Mouse (Mus musculus) cerebral cortex, adult 2 months (tissue): ENCODE data around the gene 4930486L24Rik.

Experiments
- WGBS: fragments of 180-500 bp; shearing (Covaris S2); methylation state at CpG from one replicate; pipeline ENCODE4 v1.1.7; 2018; 5-methylcytosine and 5-hydroxymethylcytosine counted together

Gene 4930486L24Rik

GRCm38 (mm10) chr13:60864281-60864680 lies at the start of gene 4930486L24Rik:
TSS of gene 4930486L24Rik (minus strand) at chr13:60864475.
- 62% methylated on average over 1 of the region's 1 CpGs for WGBS

- 79% methylated on average over 2 of the region's 2 CpGs for WGBS
These were observed 40.5 kb upstream of the 4930486L24Rik start, which contains the start of gene Tpbpb for GRCm38 (mm10) chr13:60904780-60905179. TSS of gene Tpbpb (minus strand) at chr13:60904880.

GRCm38 (mm10) chr13:60897328-60897727 lies 33.1 kb upstream of the 4930486L24Rik start, which contains the start of gene Ctla2b:
TSS of gene Ctla2b (minus strand) at chr13:60897447.
- WGBS, result 85% methylated on average over 3 of the region's 3 CpGs

DNA sequence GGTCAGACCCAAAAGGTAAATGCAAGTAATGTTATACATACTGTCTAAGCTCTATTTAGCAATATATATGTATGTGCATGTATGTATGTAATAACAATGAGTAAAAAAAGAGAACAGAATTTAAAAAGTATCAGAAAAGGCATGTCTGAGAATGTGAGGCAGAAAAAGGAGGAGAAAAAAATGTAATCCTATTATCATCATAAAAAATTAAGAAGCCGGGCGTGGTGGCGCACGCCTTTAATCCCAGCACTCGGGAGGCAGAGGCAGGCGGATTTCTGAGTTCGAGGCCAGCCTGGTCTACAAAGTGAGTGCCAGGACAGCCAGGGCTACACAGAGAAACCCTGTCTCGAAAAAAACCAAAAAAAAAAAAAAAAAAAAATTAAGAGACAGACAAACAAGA lies 32.5 kb upstream of the 4930486L24Rik start, which contains the start of gene Gm49392:
Gm49392 (minus strand) TSS at position 101 of the 400 bp plus-strand sequence.
- 80% methylated on average over 8 of the region's 8 CpGs for WGBS

GRCm38 (mm10) chr13:60892301-60892700 lies 28.0 kb upstream of the 4930486L24Rik start:
- 91% methylated on average over 1 of the region's 1 CpGs for WGBS

DNA sequence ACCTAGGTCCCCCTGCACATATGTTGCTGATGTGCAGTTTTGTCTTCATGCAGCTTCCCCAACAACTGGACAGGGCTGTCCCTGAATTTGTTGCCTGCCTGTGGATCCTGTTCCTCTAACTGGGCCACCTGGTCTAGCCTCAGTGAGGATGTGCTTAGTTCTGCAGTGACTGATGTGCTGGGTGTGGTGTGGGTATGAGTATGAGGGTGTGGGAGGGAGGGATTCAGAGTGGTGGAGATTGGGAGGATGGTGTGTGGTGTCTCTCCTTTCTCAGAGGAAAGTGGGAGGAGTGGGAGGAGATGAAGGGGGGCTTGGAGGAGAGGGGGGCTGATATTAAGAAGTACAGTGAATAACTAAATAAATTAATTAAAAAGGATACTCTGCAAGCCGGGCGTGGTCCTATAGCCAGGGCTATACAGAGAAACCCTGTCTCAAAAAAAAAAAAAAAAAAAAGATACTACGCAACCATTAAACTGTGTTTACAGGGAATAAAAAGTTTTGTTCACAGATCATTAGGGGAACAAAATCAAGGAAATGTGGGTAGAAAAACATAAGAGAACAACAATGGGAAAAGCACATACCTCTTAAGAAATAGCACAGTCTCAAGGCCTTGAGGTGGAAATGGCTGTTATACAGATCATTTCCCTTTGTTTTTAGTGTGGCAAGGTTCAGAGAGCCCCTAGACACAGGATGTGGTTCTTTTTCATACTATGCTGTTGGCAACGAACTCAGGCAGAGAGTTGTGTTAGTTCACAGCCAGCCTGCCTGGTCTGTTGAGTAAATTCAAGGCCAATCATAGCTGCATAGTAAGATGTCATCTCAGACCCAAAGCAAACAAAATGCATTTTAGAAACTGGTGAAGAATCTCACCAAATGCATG lies 15.8 kb downstream of the 4930486L24Rik start:
- 77% methylated on average over 4 of the region's 4 CpGs for WGBS

DNA sequence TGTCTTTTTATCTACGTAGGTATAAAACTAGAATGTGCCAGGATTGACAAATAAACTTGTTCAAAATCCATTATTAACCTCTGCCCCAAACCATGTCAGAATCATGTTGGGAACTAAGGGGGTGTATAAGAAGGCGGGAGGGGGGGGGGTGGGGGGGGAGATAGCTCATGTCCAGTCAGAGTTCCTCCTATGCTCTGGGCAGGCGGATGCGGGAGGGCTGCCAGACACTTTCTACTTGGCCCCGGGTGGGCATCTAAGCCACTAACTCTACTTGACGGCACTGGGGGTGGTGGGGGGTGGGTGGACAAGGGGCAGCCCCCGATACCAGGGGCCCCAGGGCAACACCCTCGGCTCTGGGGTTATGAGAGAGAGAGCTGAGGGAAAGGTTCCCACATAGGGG lies 21.1 kb downstream of the 4930486L24Rik start:
- WGBS, result 76% methylated on average over 8 of the region's 8 CpGs

GRCm38 (mm10) chr13:60842703-60843102 lies 21.6 kb downstream of the 4930486L24Rik start:
- 70% methylated on average over 6 of the region's 6 CpGs for WGBS

GRCm38 (mm10) chr13:60839353-60839902 lies 24.8 kb downstream of the 4930486L24Rik start:
- WGBS, result 68% methylated on average over 2 of the region's 2 CpGs

- 61% methylated on average over 3 of the region's 3 CpGs for WGBS
These were observed 38.2 kb downstream of the 4930486L24Rik start for GRCm38 (mm10) chr13:60826052-60826451.

GRCm38 (mm10) chr13:60820486-60821175 lies 43.6 kb downstream of the 4930486L24Rik start:
- WGBS, result 83% methylated on average over 3 of the region's 3 CpGs

DNA sequence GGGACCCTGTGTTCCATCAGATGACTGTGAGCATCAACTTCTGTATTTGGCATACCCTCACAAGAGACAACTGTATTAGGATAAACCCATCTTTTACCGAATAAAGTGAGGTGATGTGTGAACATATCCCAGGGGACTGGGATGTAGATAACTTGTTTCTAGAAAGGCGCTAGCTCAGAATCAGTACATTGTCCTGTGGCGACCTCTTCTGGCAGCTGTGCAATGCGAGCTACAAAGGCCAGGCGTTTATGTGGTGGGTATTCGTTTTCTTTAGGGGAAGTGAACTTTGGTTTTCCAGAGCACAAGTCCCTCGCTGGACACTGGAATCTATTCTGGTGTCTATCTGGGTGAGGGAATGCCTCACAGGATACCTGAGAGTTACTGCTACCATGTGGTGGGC lies 44.8 kb downstream of the 4930486L24Rik start:
- WGBS, result 18% methylated on average over 7 of the region's 7 CpGs

GRCm38 (mm10) chr13:60813722-60814121 lies 50.6 kb downstream of the 4930486L24Rik start:
- WGBS, result 58% methylated on average over 1 of the region's 1 CpGs

- WGBS, result 94% methylated on average over 6 of the region's 6 CpGs
These were observed 51.5 kb downstream of the 4930486L24Rik start for GRCm38 (mm10) chr13:60812768-60813167.

DNA sequence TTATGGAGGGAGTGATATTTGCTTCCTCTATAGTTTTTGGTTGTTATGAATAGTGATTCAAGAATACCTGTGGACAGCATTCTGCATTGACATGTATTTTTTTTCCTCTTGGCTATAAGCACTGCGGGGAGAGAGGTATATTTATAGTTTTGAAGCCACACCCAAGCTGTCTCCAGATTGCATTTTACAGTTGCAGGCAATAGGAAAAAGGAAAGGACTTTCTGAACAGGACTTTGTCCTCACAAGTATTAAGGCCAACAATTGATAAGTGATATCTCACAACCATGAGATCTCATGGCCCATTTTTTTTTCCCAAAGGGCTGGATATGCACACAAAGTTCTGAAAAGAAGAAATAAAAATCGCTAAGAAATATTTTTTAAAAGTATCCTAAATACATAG lies 54.6 kb downstream of the 4930486L24Rik start:
- WGBS, result 69% methylated on average over 2 of the region's 2 CpGs

GRCm38 (mm10) chr13:60802749-60803148 lies 61.5 kb downstream of the 4930486L24Rik start, which contains the start of gene Ctsll3:
TSS of gene Ctsll3 (minus strand) at chr13:60802849.
- WGBS, result 88% methylated on average over 1 of the region's 1 CpGs
